Mouse (Mus musculus): ENCODE data around the gene Tesmin. TPM values are rescaled to one million over a fixed set of nuclear protein-coding genes. Genes with fewer than 3 reads are reported as not detected.

Gene Tesmin
- polyA plus RNA-seq, 1 experiment from 2014 or later: 0.37 TPM

GRCm38 (mm10) chr19:3437980-3438379, 49.3 kb downstream of the Tesmin start:
- DNase-seq: no peak
- Histone ChIP-seq H3K4me1 (ENCODE audit: control insufficient read depth, insufficient read depth, low read length) (no peaks in the 10 kb centered on the region), H3K4me3 (replicated peaks; ENCODE audit: low read depth, low read length) (no peak overlapping the region), H3K36me3 (ENCODE audit: control insufficient read depth, insufficient read depth, low read length) (no peaks in the 10 kb centered on the region), H3K9ac (replicated peaks; ENCODE audit: low read length) (0 out of 2 replicates have a peak overlapping the region, but pooled peaks have one; percentile 2), H3K27ac (replicated peaks; ENCODE audit: low read depth, low read length) (no peak overlapping the region), H3K4me2 (ENCODE audit: low read length) (no peak overlapping the region), H3K27me3 (ENCODE audit: control insufficient read depth, insufficient read depth, low read length) (no peaks in the 10 kb centered on the region), H3K9me3 (ENCODE audit: control insufficient read depth, low read length) (no peaks in the 10 kb centered on the region)
- 70% methylated on average over 5 of the region's 5 CpGs for WGBS
- ATAC-seq (ENCODE audit: low FRiP score, low TSS enrichment): no peak

- ATAC-seq (ENCODE audit: low FRiP score, low TSS enrichment): no peak
- Histone ChIP-seq H3K9me3 (ENCODE audit: control insufficient read depth, low read length) (no peaks in the 10 kb centered on the region), H3K36me3 (ENCODE audit: control insufficient read depth, insufficient read depth, low read length) (no peaks in the 10 kb centered on the region), H3K9ac (replicated peaks; ENCODE audit: low read length) (no peak overlapping the region), H3K27ac (replicated peaks; ENCODE audit: low read depth, low read length) (peak overlapping the region; percentile 49), H3K4me3 (replicated peaks; ENCODE audit: low read depth, low read length) (no peak overlapping the region), H3K4me1 (ENCODE audit: control insufficient read depth, insufficient read depth, low read length) (no peaks in the 10 kb centered on the region), H3K4me2 (ENCODE audit: low read length) (no peak overlapping the region), H3K27me3 (ENCODE audit: control insufficient read depth, insufficient read depth, low read length) (no peaks in the 10 kb centered on the region)
- WGBS: 71% methylated on average over 5 of the region's 5 CpGs
- DNase-seq: no peak
Observed at GRCm38 (mm10) chr19:3440667-3441066, 52.0 kb downstream of the Tesmin start.

GRCm38 (mm10) chr19:3441092-3441491, 52.4 kb downstream of the Tesmin start:
- ATAC-seq (ENCODE audit: low FRiP score, low TSS enrichment) (no peak), DNase-seq (peak; percentile 45)
- H3K27ac ChIP-seq (replicated peaks; ENCODE audit: low read depth, low read length): peak overlapping the region; percentile 49
- H3K9ac ChIP-seq (replicated peaks; ENCODE audit: low read length): no peak overlapping the region
- H3K4me3 ChIP-seq (replicated peaks; ENCODE audit: low read depth, low read length): no peak overlapping the region
- no peaks in the 10 kb centered on the region for H3K4me1 ChIP-seq (ENCODE audit: control insufficient read depth, insufficient read depth, low read length)
- H3K36me3 ChIP-seq (ENCODE audit: control insufficient read depth, insufficient read depth, low read length): no peaks in the 10 kb centered on the region
- H3K4me2 ChIP-seq (ENCODE audit: low read length): no peak overlapping the region
- H3K9me3 ChIP-seq (ENCODE audit: control insufficient read depth, low read length): no peaks in the 10 kb centered on the region
- 65% methylated on average over 10 of the region's 10 CpGs for WGBS
- no peaks in the 10 kb centered on the region for H3K27me3 ChIP-seq (ENCODE audit: control insufficient read depth, insufficient read depth, low read length)

DNA sequence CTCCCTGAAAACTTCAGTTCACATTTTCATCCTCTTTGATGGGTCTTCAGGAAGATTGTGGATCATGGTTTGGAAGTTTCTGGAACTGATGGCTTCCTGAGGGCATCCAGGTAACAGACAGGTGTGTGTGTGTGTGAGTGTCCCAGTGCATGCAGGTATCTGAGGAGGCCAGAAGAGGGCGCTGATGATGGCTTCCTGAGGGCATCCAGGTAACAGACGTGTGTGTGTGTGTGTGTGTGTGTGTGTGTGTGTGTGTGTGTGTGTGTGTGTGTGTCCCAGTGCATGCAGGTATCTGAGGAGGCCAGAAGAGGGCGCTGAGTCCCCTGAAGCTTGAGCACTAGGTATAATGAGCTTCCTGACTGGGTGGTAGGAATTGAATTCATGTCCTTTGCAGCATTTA, 58.7 kb downstream of the Tesmin start:
- ATAC-seq (ENCODE audit: low FRiP score, low TSS enrichment): no peak
- no peaks in the 10 kb centered on the region for H3K27me3 ChIP-seq (ENCODE audit: control insufficient read depth, insufficient read depth, low read length)
- no peaks in the 10 kb centered on the region for H3K36me3 ChIP-seq (ENCODE audit: control insufficient read depth, insufficient read depth, low read length)
- no peak overlapping the region for H3K4me2 ChIP-seq (ENCODE audit: low read length)
- H3K4me1 ChIP-seq (ENCODE audit: control insufficient read depth, insufficient read depth, low read length): no peaks in the 10 kb centered on the region
- no peak for DNase-seq
- no peaks in the 10 kb centered on the region for H3K9me3 ChIP-seq (ENCODE audit: control insufficient read depth, low read length)
- no peak overlapping the region for H3K9ac ChIP-seq (replicated peaks; ENCODE audit: low read length)
- WGBS: 55% methylated on average over 3 of the region's 3 CpGs
- no peak overlapping the region for H3K4me3 ChIP-seq (replicated peaks; ENCODE audit: low read depth, low read length)
- H3K27ac ChIP-seq (replicated peaks; ENCODE audit: low read depth, low read length): no peak overlapping the region

DNA sequence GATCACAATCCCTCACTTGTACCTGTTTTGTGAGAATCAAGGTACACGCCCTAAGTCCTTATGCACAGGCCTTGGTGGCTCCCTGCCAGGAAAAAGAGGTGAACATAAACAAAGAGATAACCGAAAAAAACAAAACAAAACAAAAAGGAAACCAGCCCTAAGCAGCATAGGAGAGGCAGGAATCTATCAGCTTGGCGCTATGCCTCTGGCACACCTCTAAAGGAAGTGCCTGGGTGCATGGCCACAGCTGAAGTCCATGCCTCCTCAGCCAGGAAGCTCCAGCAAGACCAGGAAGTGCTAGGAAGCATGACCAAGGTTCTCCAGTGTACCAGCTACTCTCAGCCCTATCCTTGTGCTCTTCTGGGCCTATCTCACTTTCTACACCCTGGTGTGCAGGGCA, 60.6 kb downstream of the Tesmin start:
- H3K27me3 ChIP-seq (ENCODE audit: control insufficient read depth, insufficient read depth, low read length): no peaks in the 10 kb centered on the region
- H3K4me2 ChIP-seq (ENCODE audit: low read length): no peak overlapping the region
- H3K36me3 ChIP-seq (ENCODE audit: control insufficient read depth, insufficient read depth, low read length): peaks cover 12% of the 10 kb centered on the region; the same call in 1 of the 2 replicates
- no peak for ATAC-seq (ENCODE audit: low FRiP score, low TSS enrichment)
- WGBS: 85% methylated on average over 3 of the region's 3 CpGs
- DNase-seq: no peak
- H3K4me1 ChIP-seq (ENCODE audit: control insufficient read depth, insufficient read depth, low read length): no peaks in the 10 kb centered on the region
- H3K4me3 ChIP-seq (replicated peaks; ENCODE audit: low read depth, low read length): no peak overlapping the region
- no peak overlapping the region for H3K27ac ChIP-seq (replicated peaks; ENCODE audit: low read depth, low read length)
- no peaks in the 10 kb centered on the region for H3K9me3 ChIP-seq (ENCODE audit: control insufficient read depth, low read length)
- no peak overlapping the region for H3K9ac ChIP-seq (replicated peaks; ENCODE audit: low read length)

- Histone ChIP-seq H3K4me2 (ENCODE audit: low read length) (no peak overlapping the region), H3K4me1 (ENCODE audit: control insufficient read depth, insufficient read depth, low read length) (no peaks in the 10 kb centered on the region), H3K36me3 (ENCODE audit: control insufficient read depth, insufficient read depth, low read length) (peaks cover 27% of the 10 kb centered on the region), H3K9me3 (ENCODE audit: control insufficient read depth, low read length) (no peaks in the 10 kb centered on the region), H3K27ac (replicated peaks; ENCODE audit: low read depth, low read length) (no peak overlapping the region), H3K4me3 (replicated peaks; ENCODE audit: low read depth, low read length) (no peak overlapping the region), H3K9ac (replicated peaks; ENCODE audit: low read length) (no peak overlapping the region), H3K27me3 (ENCODE audit: control insufficient read depth, insufficient read depth, low read length) (no peaks in the 10 kb centered on the region)
- peak; percentile 3 for DNase-seq
- WGBS: 95% methylated on average over 3 of the region's 3 CpGs
- ATAC-seq (ENCODE audit: low FRiP score, low TSS enrichment): no peak; the same call in 1 of the 2 replicates
Observed at GRCm38 (mm10) chr19:3450714-3451113, 62.1 kb downstream of the Tesmin start.

DNA sequence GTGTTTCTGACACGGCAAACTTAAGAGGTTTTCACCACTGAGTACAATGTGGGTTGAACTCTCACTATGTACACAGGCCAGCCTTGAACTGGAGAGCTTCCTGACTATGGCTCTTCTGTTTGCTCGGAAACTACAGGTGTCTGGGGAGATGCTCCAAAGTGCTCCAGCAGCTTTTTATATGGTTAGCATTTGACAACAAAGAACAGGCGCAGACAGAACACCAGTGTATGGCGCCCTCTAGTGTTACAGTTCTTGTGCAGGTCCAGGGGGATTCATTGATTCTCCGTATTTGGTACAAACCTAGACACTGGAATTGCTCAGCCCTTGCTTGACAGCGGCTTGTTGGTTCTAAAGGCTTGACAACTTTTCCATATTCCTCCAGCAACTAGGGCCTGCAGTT, 62.5 kb downstream of the Tesmin start:
- Histone ChIP-seq H3K9me3 (ENCODE audit: control insufficient read depth, low read length) (no peaks in the 10 kb centered on the region), H3K4me1 (ENCODE audit: control insufficient read depth, insufficient read depth, low read length) (no peaks in the 10 kb centered on the region), H3K27me3 (ENCODE audit: control insufficient read depth, insufficient read depth, low read length) (no peaks in the 10 kb centered on the region), H3K27ac (replicated peaks; ENCODE audit: low read depth, low read length) (peak overlapping the region; percentile 49; the same call in 1 of the 2 replicates), H3K36me3 (ENCODE audit: control insufficient read depth, insufficient read depth, low read length) (peaks cover 32% of the 10 kb centered on the region), H3K4me3 (replicated peaks; ENCODE audit: low read depth, low read length) (no peak overlapping the region), H3K4me2 (ENCODE audit: low read length) (no peak overlapping the region), H3K9ac (replicated peaks; ENCODE audit: low read length) (no peak overlapping the region)
- ATAC-seq (ENCODE audit: low FRiP score, low TSS enrichment) (peak; percentile 31; the same call in 1 of the 2 replicates), DNase-seq (peak; percentile 96)
- 24% methylated on average over 6 of the region's 6 CpGs for WGBS

DNA sequence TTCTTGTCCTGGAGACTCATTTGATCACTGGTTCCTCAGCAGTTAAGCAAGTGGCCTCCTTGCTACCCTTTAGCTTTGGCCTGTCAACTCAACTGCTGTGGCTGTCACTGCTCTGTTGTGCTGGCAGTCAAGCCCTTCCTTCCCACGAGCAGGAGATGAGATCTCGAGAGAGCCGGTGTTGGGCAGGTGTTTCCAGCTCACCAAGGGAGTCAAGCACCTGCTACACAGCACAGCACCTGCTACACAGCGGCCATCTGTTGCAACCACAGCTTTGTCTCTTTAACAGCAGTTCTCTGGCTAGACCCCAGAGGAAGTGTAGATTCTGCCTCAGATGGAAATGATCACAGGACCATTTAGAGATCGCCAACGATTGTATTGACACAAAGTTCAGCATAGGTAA, 63.0 kb downstream of the Tesmin start:
- ATAC-seq (ENCODE audit: low FRiP score, low TSS enrichment) (no peak; the same call in 1 of the 2 replicates), DNase-seq (peak; percentile 10)
- no peaks in the 10 kb centered on the region for H3K27me3 ChIP-seq (ENCODE audit: control insufficient read depth, insufficient read depth, low read length)
- H3K4me1 ChIP-seq (ENCODE audit: control insufficient read depth, insufficient read depth, low read length): no peaks in the 10 kb centered on the region
- no peak overlapping the region for H3K4me3 ChIP-seq (replicated peaks; ENCODE audit: low read depth, low read length)
- no peak overlapping the region for H3K9ac ChIP-seq (replicated peaks; ENCODE audit: low read length)
- H3K4me2 ChIP-seq (ENCODE audit: low read length): no peak overlapping the region
- H3K27ac ChIP-seq (replicated peaks; ENCODE audit: low read depth, low read length): peak overlapping the region; percentile 49; the same call in 1 of the 2 replicates
- 57% methylated on average over 6 of the region's 6 CpGs for WGBS
- no peaks in the 10 kb centered on the region for H3K9me3 ChIP-seq (ENCODE audit: control insufficient read depth, low read length)
- H3K36me3 ChIP-seq (ENCODE audit: control insufficient read depth, insufficient read depth, low read length): peaks cover 36% of the 10 kb centered on the region
